Mouse (Mus musculus): ENCODE data around the gene Lbp. TPM values are rescaled to one million over a fixed set of nuclear protein-coding genes. Genes with fewer than 3 reads are reported as not detected.

The Lbp gene
- total and polyA plus RNA-seq, 3 experiments: 5.0 to 22.4 (median 6.4) TPM

DNA sequence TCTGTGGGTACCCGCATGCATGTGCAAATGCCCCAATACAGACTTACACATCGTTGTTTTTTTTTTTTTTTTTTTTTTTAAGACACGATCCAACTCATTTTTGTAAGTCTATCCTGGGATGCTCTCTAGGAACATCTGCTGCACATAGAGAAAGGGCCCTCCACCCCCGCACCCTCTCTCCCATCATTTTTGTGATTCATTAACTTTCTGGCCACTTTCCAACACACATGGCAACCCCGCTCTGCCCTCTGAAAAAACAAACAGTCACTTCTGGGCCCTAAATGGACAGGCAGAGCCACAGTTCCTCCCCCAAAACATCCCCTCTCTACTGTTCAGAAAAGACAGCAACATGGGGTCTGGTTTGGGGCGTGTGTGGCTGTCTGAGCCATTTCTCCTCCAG lies 20.6 kb upstream of the Lbp start:
- no peak for DNase-seq
- H3K36me3 ChIP-seq (ENCODE audit: control insufficient read depth, insufficient read depth, low read length): no peaks in the 10 kb centered on the region
- WGBS: 79% methylated on average over 6 of the region's 6 CpGs
- H3K9ac ChIP-seq (ENCODE audit: low read depth, low read length): no peak overlapping the region
- no peaks in the 10 kb centered on the region for H3K79me2 ChIP-seq (replicated peaks; ENCODE audit: control insufficient read depth, insufficient read depth, low read length)
- H3K27ac ChIP-seq: no peak overlapping the region
- intact Hi-C loops (cut with DNase I): no loop called here
- H3K27me3 ChIP-seq (ENCODE audit: control insufficient read depth, insufficient read depth, low read length): no peaks in the 10 kb centered on the region; the same call in 1 of the 2 replicates
- TF ChIP-seq EP300 (IDR thresholded peaks at IDR 0.05; ENCODE audit: insufficient read depth, low read depth, low read length) (no peak), CTCF (IDR thresholded peaks at IDR 0.05) (no peak), POLR2A (IDR thresholded peaks at IDR 0.05; ENCODE audit: insufficient read depth, low read depth, low read length) (no peak)
- H3K4me3 ChIP-seq: no peak overlapping the region
- no peaks in the 10 kb centered on the region for H3K4me1 ChIP-seq (ENCODE audit: control insufficient read depth, insufficient read depth, low read length)

DNA sequence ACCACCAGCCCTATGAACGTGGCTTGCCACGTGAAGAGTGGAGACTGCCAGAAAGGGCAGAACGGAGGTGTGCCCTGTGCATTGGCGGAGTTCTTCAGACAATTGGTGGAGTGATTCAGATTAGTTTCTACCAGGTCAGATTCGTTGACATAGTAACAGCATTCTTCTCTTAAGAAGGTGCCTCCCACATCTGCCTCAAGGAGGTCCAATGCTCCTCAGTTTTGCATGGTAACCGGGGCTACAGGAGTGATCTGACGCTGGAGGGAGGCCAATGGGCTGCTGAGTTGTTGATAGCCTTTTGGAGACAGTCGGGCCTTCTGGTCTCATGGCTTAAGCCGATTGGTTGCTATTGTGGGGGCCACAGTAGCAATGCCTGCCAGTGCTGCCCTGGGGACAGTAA lies 10.6 kb upstream of the Lbp start:
- Histone ChIP-seq H3K27ac (no peak overlapping the region), H3K36me3 (ENCODE audit: control insufficient read depth, insufficient read depth, low read length) (no peaks in the 10 kb centered on the region), H3K4me3 (no peak overlapping the region), H3K27me3 (ENCODE audit: control insufficient read depth, insufficient read depth, low read length) (no peaks in the 10 kb centered on the region), H3K79me2 (replicated peaks; ENCODE audit: control insufficient read depth, insufficient read depth, low read length) (no peaks in the 10 kb centered on the region), H3K9ac (ENCODE audit: low read depth, low read length) (no peak overlapping the region), H3K4me1 (ENCODE audit: control insufficient read depth, insufficient read depth, low read length) (no peaks in the 10 kb centered on the region)
- intact Hi-C loops (cut with DNase I): no loop called here
- WGBS: 30% methylated on average over 9 of the region's 9 CpGs
- peak in 1 of 2 experiments; percentile 14 for DNase-seq
- no peak for TF ChIP-seq EP300 (IDR thresholded peaks at IDR 0.05; ENCODE audit: insufficient read depth, low read depth, low read length)
- TF ChIP-seq POLR2A (IDR thresholded peaks at IDR 0.05; ENCODE audit: insufficient read depth, low read depth, low read length): no peak
- TF ChIP-seq CTCF (IDR thresholded peaks at IDR 0.05): no peak

DNA sequence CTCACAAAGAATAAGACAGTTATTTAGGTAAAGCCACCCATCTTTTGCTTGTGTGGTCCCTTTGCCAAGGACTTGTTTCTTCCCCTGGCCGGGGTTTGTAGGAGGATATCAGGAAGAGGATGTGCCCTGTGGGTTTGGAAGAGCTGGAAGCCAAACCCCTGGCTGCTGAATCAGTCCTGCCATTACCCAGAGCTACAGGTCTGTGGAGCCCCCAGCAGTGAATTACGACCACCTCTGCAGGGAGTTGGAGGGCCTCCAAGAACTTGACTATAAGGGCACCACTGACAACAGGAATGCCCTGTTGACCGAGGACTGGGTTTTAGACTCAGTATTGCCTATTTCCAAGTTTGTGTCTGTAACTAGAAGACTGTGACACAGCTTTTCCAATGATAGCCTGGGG lies 7.1 kb upstream of the Lbp start:
- 70% methylated on average over 3 of the region's 3 CpGs for WGBS
- no peak for DNase-seq
- no peaks in the 10 kb centered on the region for H3K36me3 ChIP-seq (ENCODE audit: control insufficient read depth, insufficient read depth, low read length)
- no peak overlapping the region for H3K9ac ChIP-seq (ENCODE audit: low read depth, low read length)
- no peaks in the 10 kb centered on the region for H3K79me2 ChIP-seq (replicated peaks; ENCODE audit: control insufficient read depth, insufficient read depth, low read length)
- H3K4me1 ChIP-seq (ENCODE audit: control insufficient read depth, insufficient read depth, low read length): no peaks in the 10 kb centered on the region; the same call in 1 of the 2 replicates
- intact Hi-C loops (cut with DNase I): no loop called here
- no peak overlapping the region for H3K27ac ChIP-seq
- H3K27me3 ChIP-seq (ENCODE audit: control insufficient read depth, insufficient read depth, low read length): no peaks in the 10 kb centered on the region
- TF ChIP-seq EP300 (IDR thresholded peaks at IDR 0.05; ENCODE audit: insufficient read depth, low read depth, low read length) (no peak), CTCF (IDR thresholded peaks at IDR 0.05) (no peak), POLR2A (IDR thresholded peaks at IDR 0.05; ENCODE audit: insufficient read depth, low read depth, low read length) (no peak)
- H3K4me3 ChIP-seq: no peak overlapping the region

DNA sequence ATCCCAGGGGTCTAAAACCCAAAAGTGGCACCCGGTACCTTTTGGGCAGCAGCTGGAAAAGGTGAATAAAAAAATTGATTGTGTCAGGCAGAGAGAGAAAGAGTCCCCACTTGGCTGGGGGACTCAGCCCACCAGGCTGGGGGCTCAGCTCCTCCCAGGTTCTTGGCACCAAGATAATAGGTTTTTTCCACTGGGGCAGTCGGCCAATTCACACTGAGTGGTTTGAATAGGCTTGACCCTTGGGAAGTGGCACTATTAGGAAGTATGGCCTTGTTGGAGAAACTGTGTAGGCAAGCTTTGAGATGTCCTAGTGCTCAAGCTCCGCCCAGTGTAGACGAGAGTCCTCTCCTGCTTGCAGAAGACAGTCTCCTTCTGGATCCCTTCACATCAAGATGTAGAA lies 6.6 kb upstream of the Lbp start:
- intact Hi-C loops (cut with DNase I): no loop called here
- no peak for DNase-seq
- Histone ChIP-seq H3K79me2 (replicated peaks; ENCODE audit: control insufficient read depth, insufficient read depth, low read length) (no peaks in the 10 kb centered on the region), H3K4me1 (ENCODE audit: control insufficient read depth, insufficient read depth, low read length) (no peaks in the 10 kb centered on the region; the same call in 1 of the 2 replicates), H3K9ac (ENCODE audit: low read depth, low read length) (no peak overlapping the region), H3K4me3 (no peak overlapping the region), H3K36me3 (ENCODE audit: control insufficient read depth, insufficient read depth, low read length) (no peaks in the 10 kb centered on the region), H3K27ac (no peak overlapping the region), H3K27me3 (ENCODE audit: control insufficient read depth, insufficient read depth, low read length) (no peaks in the 10 kb centered on the region)
- 62% methylated on average over 4 of the region's 4 CpGs for WGBS
- no peak for TF ChIP-seq POLR2A (IDR thresholded peaks at IDR 0.05; ENCODE audit: insufficient read depth, low read depth, low read length)

DNA sequence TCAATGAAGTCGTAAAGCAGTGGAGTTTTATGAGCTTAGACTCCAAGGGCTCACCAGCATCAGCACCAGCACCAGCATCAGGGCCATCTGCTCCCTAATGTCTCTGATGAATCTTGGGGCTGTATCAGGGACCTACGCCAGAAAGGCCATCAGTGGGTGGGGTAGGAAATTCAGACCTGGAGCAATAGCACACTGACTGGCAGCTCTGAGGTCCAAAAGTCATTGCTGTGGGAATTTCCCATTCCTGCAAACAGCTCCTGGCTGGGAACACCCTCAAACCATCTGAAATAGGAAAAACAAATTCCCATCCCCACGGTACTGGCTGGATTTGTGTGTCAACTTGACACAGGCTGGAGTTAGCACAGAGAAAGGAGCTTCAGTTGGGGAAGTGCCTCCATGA lies 3.5 kb upstream of the Lbp start:
- intact Hi-C loops (cut with DNase I): no loop called here
- Histone ChIP-seq H3K27ac (no peak overlapping the region), H3K36me3 (ENCODE audit: control insufficient read depth, insufficient read depth, low read length) (no peaks in the 10 kb centered on the region), H3K9ac (ENCODE audit: low read depth, low read length) (no peak overlapping the region), H3K4me3 (no peak overlapping the region), H3K4me1 (ENCODE audit: control insufficient read depth, insufficient read depth, low read length) (peaks cover 7% of the 10 kb centered on the region), H3K27me3 (ENCODE audit: control insufficient read depth, insufficient read depth, low read length) (no peaks in the 10 kb centered on the region), H3K79me2 (replicated peaks; ENCODE audit: control insufficient read depth, insufficient read depth, low read length) (no peaks in the 10 kb centered on the region)
- 67% methylated on average over 3 of the region's 3 CpGs for WGBS
- no peak for DNase-seq
- TF ChIP-seq EP300 (IDR thresholded peaks at IDR 0.05; ENCODE audit: insufficient read depth, low read depth, low read length) (no peak), POLR2A (IDR thresholded peaks at IDR 0.05; ENCODE audit: insufficient read depth, low read depth, low read length) (no peak), CTCF (IDR thresholded peaks at IDR 0.05) (no peak)

DNA sequence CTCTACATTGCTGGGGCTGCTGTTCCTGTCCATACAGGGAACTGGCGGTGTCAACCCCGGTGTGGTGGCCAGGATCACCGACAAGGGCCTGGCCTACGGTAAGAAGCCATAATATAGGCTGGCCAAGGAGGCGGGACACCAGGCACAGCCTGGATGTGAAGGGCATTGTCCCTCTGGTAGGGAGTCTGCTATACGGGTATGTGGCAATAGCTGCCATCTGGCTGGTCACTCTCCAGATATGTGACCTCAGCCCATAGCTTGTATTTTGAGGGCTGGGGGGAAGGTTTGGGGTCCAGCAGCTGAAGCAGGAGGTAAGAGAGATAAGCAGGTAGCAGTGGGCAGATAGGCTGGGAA lies 380 bp downstream of the Lbp start:
- Histone ChIP-seq H3K79me2 (replicated peaks; ENCODE audit: control insufficient read depth, insufficient read depth, low read length) (no peaks in the 10 kb centered on the region), H3K4me1 (ENCODE audit: control insufficient read depth, insufficient read depth, low read length) (peaks cover 7% of the 10 kb centered on the region), H3K27ac (peak overlapping the region; percentile 41), H3K9ac (ENCODE audit: low read depth, low read length) (peak overlapping the region; percentile 42), H3K4me3 (no peak overlapping the region), H3K27me3 (ENCODE audit: control insufficient read depth, insufficient read depth, low read length) (no peaks in the 10 kb centered on the region), H3K36me3 (ENCODE audit: control insufficient read depth, insufficient read depth, low read length) (no peaks in the 10 kb centered on the region)
- intact Hi-C loops (cut with DNase I): no loop called here
- WGBS: 40% methylated on average over 6 of the region's 6 CpGs
- no peak for DNase-seq
- TF ChIP-seq CTCF (IDR thresholded peaks at IDR 0.05): no peak
- no peak for TF ChIP-seq EP300 (IDR thresholded peaks at IDR 0.05; ENCODE audit: insufficient read depth, low read depth, low read length)
- no peak for TF ChIP-seq POLR2A (IDR thresholded peaks at IDR 0.05; ENCODE audit: insufficient read depth, low read depth, low read length)
